Mouse (Mus musculus) ES-E14 (cell line): ENCODE measurements at regions not wholly inside any gene's neighbourhood (a gene's known extent, or its start where the extent isn't known, plus 50 kb on each side); places are given as distances from the start of the nearest gene placed in this dataset.

Experiments used
- DNase-seq: peaks from one replicate; pipeline ENCODE4 v3.0.0-alpha.2; 2013; ENCODE audit warnings: low read depth, low spot score
- H3K27ac ChIP-seq: 2 replicates; pipeline ENCODE4 v1.5.1; 2012; ENCODE audit warnings: low read depth, mild to moderate bottlenecking, low read length, moderate library complexity, mixed read lengths; ENCODE audit not compliant: poor library complexity, insufficient read depth, severe bottlenecking
- H3K36me3 ChIP-seq: 2 replicates; pipeline ENCODE4 v1.6.1; 2012; ENCODE audit warnings: mild to moderate bottlenecking, low read length, moderate library complexity, mixed read lengths; ENCODE audit not compliant: control insufficient read depth, poor library complexity, insufficient read depth, severe bottlenecking
- H3K4me1 ChIP-seq, 2 experiments: fragments of 150-350 bp in 1 of 2; sonication (generic) in 1 of 2; 2 replicates each; pipeline ENCODE4 v1.6.1; 2012; ENCODE audit warnings: low read length in 2 of 2, mild to moderate bottlenecking in 1 of 2, mixed read lengths in 1 of 2; ENCODE audit not compliant: control insufficient read depth in 2 of 2, insufficient read depth in 2 of 2, poor library complexity in 1 of 2
- H3K4me3 ChIP-seq, 2 experiments: fragments of 150-350 bp in 1 of 2; sonication (generic) in 1 of 2; 2 replicates each; pipeline ENCODE4 v1.5.1; 2012; ENCODE audit warnings: low read length in 2 of 2, low read depth in 1 of 2, mild to moderate bottlenecking in 1 of 2, mixed read lengths in 1 of 2; ENCODE audit not compliant: insufficient read depth in 1 of 2, poor library complexity in 1 of 2, severe bottlenecking in 1 of 2
- H3K9ac ChIP-seq: 2 replicates; pipeline ENCODE4 v1.6.1; 2012; ENCODE audit warnings: low read depth, mild to moderate bottlenecking, low read length, mixed read lengths; ENCODE audit not compliant: poor library complexity, insufficient read depth, severe bottlenecking
- H3K9me3 ChIP-seq: fragments of 150-350 bp; sonication (generic); 2 replicates; pipeline ENCODE4 v1.6.1; 2012; ENCODE audit warnings: low read depth, mild to moderate bottlenecking, low read length; ENCODE audit not compliant: control insufficient read depth, insufficient read depth
- CHD2 ChIP-seq: IDR thresholded peaks from 2 replicates; pipeline ENCODE4 v1.6.1; 2014; ENCODE audit warnings: mild to moderate bottlenecking, low read depth, low read length, inconsistent platforms
- HCFC1 ChIP-seq: IDR thresholded peaks from 2 replicates; pipeline ENCODE4 v1.6.1; 2012; ENCODE audit warnings: low read length, inconsistent platforms, borderline replicate concordance; ENCODE audit not compliant: insufficient read depth
- MAFK ChIP-seq: IDR thresholded peaks from 2 replicates; pipeline ENCODE4 v1.6.1; 2014; ENCODE audit warnings: mild to moderate bottlenecking, low read depth, low read length, inconsistent platforms; ENCODE audit not compliant: insufficient read depth
- ZC3H11A ChIP-seq: IDR thresholded peaks from 2 replicates; pipeline ENCODE4 v1.6.1; 2012; ENCODE audit warnings: low read depth, mild to moderate bottlenecking, inconsistent platforms, low read length, borderline replicate concordance
- ZNF384 ChIP-seq: IDR thresholded peaks from 2 replicates; pipeline ENCODE4 v1.6.1; 2012; ENCODE audit warnings: low read depth, low read length, inconsistent platforms
- in situ Hi-C, 2 experiments: fragments of 600-800 bp; cut with MboI; formaldehyde crosslinking; loops; one replicate each; pipeline ENCODE4 v1.15.1; 2025; ENCODE audit warnings: low sequenced_read_pairs in 2 of 2, inconsistent platforms in 1 of 2; ENCODE audit not compliant: unreplicated experiment in 2 of 2

DNA sequence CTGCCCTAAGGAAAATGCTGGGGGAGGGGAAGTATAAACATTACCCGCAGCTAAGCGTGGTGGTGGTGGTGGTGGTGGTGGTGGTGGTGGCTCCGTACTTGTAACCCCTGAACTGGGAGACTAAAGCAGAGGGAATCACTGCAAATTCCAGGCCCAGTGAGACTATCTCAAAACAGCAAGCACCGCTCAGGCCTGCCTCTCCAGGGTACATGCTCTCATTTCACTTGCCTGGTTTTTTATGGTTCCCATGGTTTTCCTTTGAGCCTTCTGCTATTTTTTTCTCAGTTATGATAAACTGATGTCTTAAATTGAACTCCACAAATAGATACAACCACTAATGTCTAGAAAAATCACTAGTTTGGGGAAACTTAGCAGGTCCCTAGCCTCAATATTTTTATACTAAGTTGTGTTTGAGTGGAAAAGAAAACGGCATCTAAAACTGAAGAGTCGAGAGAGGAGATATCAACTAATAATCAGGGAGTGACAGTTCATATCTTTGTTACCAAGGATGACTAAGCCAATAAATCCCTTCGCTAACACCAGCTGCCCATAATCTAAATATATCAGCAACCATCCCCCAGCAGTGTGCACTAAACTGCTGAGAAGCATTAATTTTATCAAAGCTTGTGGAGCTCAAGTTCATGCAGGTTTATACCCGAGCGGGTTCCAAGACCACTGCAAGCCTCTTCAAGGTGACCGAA lies 97.7 kb downstream of the Kctd12 start:
- Histone ChIP-seq H3K4me3 (no peak overlapping the region), H3K27ac (no peak overlapping the region), H3K36me3 (no peaks in the 10 kb centered on the region), H3K9me3 (no peaks in the 10 kb centered on the region), H3K9ac (no peak overlapping the region), H3K4me1 (no peaks in the 10 kb centered on the region)
- no peak for DNase-seq
- in situ Hi-C loops, result no loop called here
- TF ChIP-seq CHD2 (no peak), ZC3H11A (no peak), MAFK (no peak), HCFC1 (no peak), ZNF384 (no peak)

DNA sequence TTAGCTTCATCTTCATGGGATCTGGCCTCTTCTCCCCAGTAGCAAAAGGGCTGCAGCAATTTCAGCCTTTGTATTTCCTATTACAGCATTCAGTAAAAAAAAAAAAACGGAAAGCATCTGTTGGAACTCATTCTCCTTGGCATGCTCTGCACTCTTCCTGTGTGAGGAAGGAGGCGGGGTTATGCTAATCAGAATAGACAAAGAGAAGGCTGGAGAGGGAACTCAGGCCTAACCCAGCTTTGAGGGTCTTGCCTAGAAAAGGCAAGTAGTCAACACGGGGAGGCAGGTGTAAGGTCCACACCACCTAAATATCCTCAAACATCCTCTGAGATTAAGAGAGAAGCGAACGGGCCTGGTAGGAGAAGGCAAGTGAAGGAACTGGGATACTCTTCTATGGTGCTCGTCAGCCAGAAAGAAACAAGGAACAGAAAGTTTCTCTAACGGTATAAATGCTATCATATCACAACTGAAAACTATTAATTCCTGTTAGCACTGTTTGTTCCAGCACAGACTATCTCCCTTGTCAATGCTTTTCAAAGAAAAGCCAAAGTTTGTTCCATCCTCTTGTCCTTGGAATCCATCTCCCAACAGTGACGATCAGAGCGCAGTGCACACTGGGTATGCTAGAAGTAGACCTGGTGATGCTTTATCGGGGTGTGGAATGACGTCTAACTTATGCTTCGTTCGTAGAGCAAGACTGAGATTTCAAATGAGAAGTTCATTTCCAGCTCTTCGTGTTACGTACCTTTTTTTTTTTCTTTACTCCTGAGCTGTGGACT lies 98.9 kb downstream of the Kctd12 start:
- in situ Hi-C loops, result no loop called here
- no peak overlapping the region for H3K9ac ChIP-seq
- no peak for DNase-seq
- H3K4me1 ChIP-seq, result no peaks in the 10 kb centered on the region
- no peak overlapping the region for H3K4me3 ChIP-seq
- no peaks in the 10 kb centered on the region for H3K36me3 ChIP-seq
- no peak for TF ChIP-seq ZNF384
- TF ChIP-seq MAFK, result no peak
- no peaks in the 10 kb centered on the region for H3K9me3 ChIP-seq
- H3K27ac ChIP-seq, result no peak overlapping the region

DNA sequence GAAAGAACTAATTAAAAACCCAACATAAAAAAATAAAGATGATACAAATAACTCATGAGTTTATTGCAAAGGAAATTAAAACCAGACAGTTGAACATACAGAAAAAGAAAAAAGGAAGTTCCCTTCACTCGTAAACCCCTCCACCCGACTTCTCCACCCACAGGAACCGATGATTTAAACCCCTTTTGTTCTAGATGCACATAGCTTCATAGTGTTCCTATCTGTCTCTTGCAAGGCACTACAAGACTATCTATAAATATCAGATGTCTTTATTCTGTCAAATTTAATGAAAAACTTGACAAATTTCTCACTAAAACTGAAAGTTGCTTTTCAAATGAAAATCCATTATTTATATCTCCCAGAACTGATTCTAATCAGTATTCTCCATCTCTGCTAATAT lies 100.2 kb downstream of the Kctd12 start:
- DNase-seq, result no peak
- no peak overlapping the region for H3K27ac ChIP-seq
- TF ChIP-seq HCFC1 (no peak), CHD2 (no peak), ZC3H11A (no peak), MAFK (no peak)
- no peak overlapping the region for H3K9ac ChIP-seq
- no peaks in the 10 kb centered on the region for H3K4me1 ChIP-seq
- in situ Hi-C loops, result no loop called here
- H3K4me3 ChIP-seq, result no peak overlapping the region
- no peaks in the 10 kb centered on the region for H3K36me3 ChIP-seq
- no peaks in the 10 kb centered on the region for H3K9me3 ChIP-seq

DNA sequence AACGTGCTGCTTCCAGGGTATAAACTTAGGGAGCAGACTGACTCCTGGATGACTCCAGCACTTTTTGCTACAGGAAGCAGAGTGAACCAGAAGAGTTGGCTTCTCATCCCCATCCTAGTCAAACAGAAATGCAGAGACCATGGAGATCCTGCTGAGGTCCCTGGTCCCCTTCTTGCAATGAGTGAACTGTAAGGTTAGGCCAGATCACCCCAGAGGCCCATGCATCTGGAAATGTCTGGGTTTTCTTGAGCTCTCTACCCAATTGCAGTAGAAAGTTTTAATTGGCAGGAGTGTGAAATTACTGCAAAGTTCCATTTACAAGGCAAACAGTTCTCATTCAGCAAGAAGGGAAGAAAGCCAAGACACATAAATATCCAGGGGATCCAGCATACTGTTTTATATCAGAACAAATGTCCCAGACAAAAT lies 101.8 kb downstream of the Kctd12 start:
- Histone ChIP-seq H3K36me3 (no peaks in the 10 kb centered on the region), H3K4me3 (no peak overlapping the region), H3K27ac (no peak overlapping the region), H3K9me3 (no peaks in the 10 kb centered on the region), H3K4me1 (no peaks in the 10 kb centered on the region), H3K9ac (no peak overlapping the region)
- in situ Hi-C loops, result no loop called here
- no peak for DNase-seq
- TF ChIP-seq CHD2 (no peak), HCFC1 (no peak), ZNF384 (no peak), ZC3H11A (no peak), MAFK (no peak)

- no peak for DNase-seq
- H3K9me3 ChIP-seq, result no peaks in the 10 kb centered on the region
- H3K36me3 ChIP-seq, result no peaks in the 10 kb centered on the region
- TF ChIP-seq ZC3H11A, result no peak
- H3K4me3 ChIP-seq, result no peak overlapping the region
- H3K27ac ChIP-seq, result no peak overlapping the region
- no peak overlapping the region for H3K9ac ChIP-seq
- no peaks in the 10 kb centered on the region for H3K4me1 ChIP-seq
- in situ Hi-C loops, result no loop called here
Measured at GRCm38 (mm10) chr14:102878572-102878971, 103.9 kb downstream of the Kctd12 start.
